Mouse (Mus musculus) limb, embryonic 11.5 days (tissue): ENCODE results near the gene Shc4. TPM values are rescaled to one million over a fixed set of nuclear protein-coding genes. Genes with fewer than 3 reads are reported as not detected.

Experiments used
- ATAC-seq: fragments of 200-750 bp; cut with Nextera tagmentation; 2 replicates; pipeline ENCODE4 v1.8.0; 2017; ENCODE audit warnings: low read depth; ENCODE audit not compliant: insufficient number of reproducible peaks, low FRiP score, low TSS enrichment
- DNase-seq: peaks from one replicate; pipeline ENCODE4 v3.0.0-alpha.2; 2015; ENCODE audit warnings: low spot score
- H3K27ac ChIP-seq: fragments of 300-500 bp; sonication (generic); replicated peaks from 2 replicates; pipeline ENCODE4 v1.5.1; 2014; ENCODE audit warnings: low read depth, mild to moderate bottlenecking, low read length
- H3K27me3 ChIP-seq: fragments of 300-500 bp; sonication (generic); 2 replicates; pipeline ENCODE4 v1.6.1; 2014; ENCODE audit warnings: mild to moderate bottlenecking, low read length, mixed read lengths; ENCODE audit not compliant: control insufficient read depth, insufficient read depth
- H3K36me3 ChIP-seq: fragments of 300-500 bp; sonication (generic); 2 replicates; pipeline ENCODE4 v1.6.1; 2014; ENCODE audit warnings: mild to moderate bottlenecking, low read length, moderate library complexity, mixed read lengths; ENCODE audit not compliant: control insufficient read depth, insufficient read depth
- H3K4me1 ChIP-seq: fragments of 300-500 bp; sonication (generic); 2 replicates; pipeline ENCODE4 v1.6.1; 2014; ENCODE audit warnings: low read length, mixed read lengths; ENCODE audit not compliant: control insufficient read depth, insufficient read depth
- H3K4me2 ChIP-seq: fragments of 300-500 bp; sonication (generic); 2 replicates; pipeline ENCODE4 v1.6.1; 2014; ENCODE audit warnings: low read depth, mild to moderate bottlenecking, moderate library complexity; ENCODE audit not compliant: severe bottlenecking
- H3K4me3 ChIP-seq: fragments of 300-500 bp; sonication (generic); 2 replicates; pipeline ENCODE4 v1.5.1; 2014; ENCODE audit warnings: low read depth, low read length
- H3K9ac ChIP-seq: fragments of 300-500 bp; sonication (generic); 2 replicates; pipeline ENCODE4 v1.6.1; 2014; ENCODE audit warnings: mild to moderate bottlenecking, low read length
- H3K9me3 ChIP-seq: fragments of 300-500 bp; sonication (generic); 2 replicates; pipeline ENCODE4 v1.6.1; 2016; ENCODE audit warnings: low read length; ENCODE audit not compliant: control insufficient read depth
- WGBS: fragments of 180-500 bp; shearing (Covaris S2); extraction: QIAGEN DNeasy Blood & Tissue Kit; methylation state at CpG from one replicate; pipeline ENCODE4 v1.1.7; 2014; 5-methylcytosine and 5-hydroxymethylcytosine counted together
- polyA plus RNA-seq: library from polyadenylated mRNA; unstranded; fragments of >200 nt; fragmentation: Nextera tagmentation; extraction: Ambion mirVana; gene quantifications from 2 replicates; pipeline ENCODE4 v1.2.1, GENCODE M21; 2014

The Shc4 gene
- polyA plus RNA-seq, 1 experiment from 2014 or later, result 1.2 TPM

GRCm38 (mm10) chr2:125661156-125661555, 62.8 kb downstream of the Shc4 start:
- H3K9me3 ChIP-seq, result no peaks in the 10 kb centered on the region
- 38% methylated on average over 4 of the region's 4 CpGs for WGBS
- H3K4me3 ChIP-seq, result peak overlapping the region; percentile 23; the same call in 1 of the 2 replicates
- H3K4me2 ChIP-seq, result peak overlapping the region; percentile 41
- ATAC-seq (peak; percentile 10; the same call in 1 of the 2 replicates), DNase-seq (peak; percentile 24)
- H3K4me1 ChIP-seq, result 0 out of 2 replicates have a peak, but pooled peaks cover 3% of the 10 kb centered on the region
- H3K9ac ChIP-seq, result peak overlapping the region; percentile 57; the same call in 1 of the 2 replicates
- no peak overlapping the region for H3K27ac ChIP-seq
- no peaks in the 10 kb centered on the region for H3K36me3 ChIP-seq
- no peaks in the 10 kb centered on the region for H3K27me3 ChIP-seq

- H3K9me3 ChIP-seq, result no peaks in the 10 kb centered on the region
- H3K36me3 ChIP-seq, result no peaks in the 10 kb centered on the region
- ATAC-seq, result peak; percentile 71
- no peaks in the 10 kb centered on the region for H3K27me3 ChIP-seq
- WGBS, result 28% methylated on average over 20 of the region's 20 CpGs
- peak; percentile 59 for DNase-seq
- 0 out of 2 replicates have a peak, but pooled peaks cover 3% of the 10 kb centered on the region for H3K4me1 ChIP-seq
- peak overlapping the region; percentile 23; the same call in 1 of the 2 replicates for H3K4me3 ChIP-seq
- H3K4me2 ChIP-seq, result peak overlapping the region; percentile 41
- no peak overlapping the region for H3K27ac ChIP-seq
- H3K9ac ChIP-seq, result peak overlapping the region; percentile 57
Measured at GRCm38 (mm10) chr2:125660537-125661130, 63.3 kb downstream of the Shc4 start.

DNA sequence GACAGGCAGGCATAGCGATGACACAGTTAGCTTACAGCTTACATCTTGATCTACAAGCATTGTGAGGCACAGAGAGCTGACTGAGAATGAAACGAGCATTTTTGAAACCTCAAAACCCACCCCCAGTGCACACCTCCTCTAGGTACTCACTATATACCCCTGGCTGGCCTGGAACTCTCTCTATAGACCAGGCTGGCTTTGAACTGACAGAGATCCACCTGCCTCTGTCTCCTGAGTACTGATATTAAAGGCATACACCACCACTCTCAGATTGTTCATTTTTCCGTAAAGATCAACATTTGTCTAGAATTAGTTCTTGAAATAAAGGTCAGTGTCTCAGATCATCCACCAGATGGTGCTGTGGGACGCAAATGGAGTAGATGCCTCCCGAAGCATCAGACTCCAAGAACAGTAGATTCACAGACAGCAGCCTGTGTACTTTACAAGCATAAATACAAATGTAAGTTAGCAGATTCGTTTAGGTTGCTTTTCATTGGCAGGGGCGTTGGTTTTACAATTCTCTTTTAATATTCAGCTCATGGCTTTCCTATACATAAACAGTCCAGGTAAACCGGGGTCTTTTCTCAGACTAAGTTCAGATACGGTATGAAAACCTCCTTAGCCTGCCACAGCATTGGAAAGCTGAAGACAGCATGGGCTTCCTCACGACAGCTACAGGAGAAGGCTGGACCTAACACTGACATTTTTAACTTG, 64.0 kb downstream of the Shc4 start:
- no peaks in the 10 kb centered on the region for H3K27me3 ChIP-seq
- H3K9ac ChIP-seq, result peak overlapping the region; percentile 57
- H3K27ac ChIP-seq, result no peak overlapping the region
- no peaks in the 10 kb centered on the region for H3K36me3 ChIP-seq
- no peak overlapping the region for H3K4me3 ChIP-seq
- peak; percentile 82 for DNase-seq
- H3K4me1 ChIP-seq, result 0 out of 2 replicates have a peak, but pooled peaks cover 3% of the 10 kb centered on the region
- H3K4me2 ChIP-seq, result peak overlapping the region; percentile 41
- ATAC-seq, result peak; percentile 56; the same call in 1 of the 2 replicates
- WGBS, result 18% methylated on average over 10 of the region's 10 CpGs
- H3K9me3 ChIP-seq, result no peaks in the 10 kb centered on the region

- no peaks in the 10 kb centered on the region for H3K27me3 ChIP-seq
- H3K36me3 ChIP-seq, result no peaks in the 10 kb centered on the region
- no peak for ATAC-seq
- DNase-seq, result no peak
- H3K27ac ChIP-seq, result no peak overlapping the region
- no peaks in the 10 kb centered on the region for H3K9me3 ChIP-seq
- H3K4me3 ChIP-seq, result no peak overlapping the region
- no peak overlapping the region for H3K9ac ChIP-seq
- H3K4me2 ChIP-seq, result no peak overlapping the region
- no peaks in the 10 kb centered on the region for H3K4me1 ChIP-seq
- WGBS, result 93% methylated on average over 9 of the region's 9 CpGs
Measured at GRCm38 (mm10) chr2:125655391-125655790, 68.6 kb downstream of the Shc4 start.

- WGBS, result 92% methylated on average over 2 of the region's 2 CpGs
- Histone ChIP-seq H3K9ac (no peak overlapping the region), H3K36me3 (no peaks in the 10 kb centered on the region), H3K4me2 (no peak overlapping the region), H3K27ac (no peak overlapping the region), H3K9me3 (no peaks in the 10 kb centered on the region), H3K4me3 (no peak overlapping the region), H3K27me3 (no peaks in the 10 kb centered on the region), H3K4me1 (no peaks in the 10 kb centered on the region)
- no peak for ATAC-seq
- no peak for DNase-seq
Measured at GRCm38 (mm10) chr2:125653286-125653685, 70.7 kb downstream of the Shc4 start.

- no peak overlapping the region for H3K4me2 ChIP-seq
- H3K27ac ChIP-seq, result no peak overlapping the region
Measured at GRCm38 (mm10) chr2:125651563-125651962, 72.4 kb downstream of the Shc4 start.

GRCm38 (mm10) chr2:125650742-125651352, 73.1 kb downstream of the Shc4 start:
- H3K36me3 ChIP-seq, result no peaks in the 10 kb centered on the region
- no peak for DNase-seq

More at GRCm38 (mm10) chr2:125651563-125651962, 72.4 kb downstream of the Shc4 start:
- DNase-seq (no peak), ATAC-seq (no peak)
- H3K4me3 ChIP-seq, result no peak overlapping the region
- WGBS, result 92% methylated on average over 8 of the region's 8 CpGs
- H3K4me1 ChIP-seq, result no peaks in the 10 kb centered on the region
- no peaks in the 10 kb centered on the region for H3K27me3 ChIP-seq
- H3K9me3 ChIP-seq, result no peaks in the 10 kb centered on the region
- no peak overlapping the region for H3K9ac ChIP-seq
- H3K36me3 ChIP-seq, result no peaks in the 10 kb centered on the region

DNA sequence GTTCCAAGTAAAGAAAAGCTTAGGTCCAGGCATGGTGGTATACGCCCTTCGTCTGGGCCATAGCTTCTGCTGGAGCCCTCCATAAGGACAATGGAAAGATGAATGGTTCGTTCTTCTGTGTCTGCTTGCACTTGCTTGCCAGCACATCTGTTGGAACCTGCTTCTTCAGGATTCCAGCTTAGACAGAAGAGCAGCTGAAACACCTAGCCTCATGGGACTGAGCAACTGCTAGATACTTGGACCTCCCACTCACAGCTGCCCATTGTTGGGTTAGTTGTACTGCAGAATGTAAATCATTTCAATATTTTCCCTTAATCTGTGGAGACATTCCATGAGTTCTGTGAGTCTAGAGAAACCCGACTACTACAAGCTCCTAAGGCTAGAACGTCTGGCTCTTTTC, 73.9 kb downstream of the Shc4 start:
- no peak overlapping the region for H3K9ac ChIP-seq
- WGBS, result 90% methylated on average over 5 of the region's 5 CpGs
- no peak for DNase-seq

More at GRCm38 (mm10) chr2:125650742-125651352, 73.1 kb downstream of the Shc4 start:
- Histone ChIP-seq H3K9me3 (no peaks in the 10 kb centered on the region), H3K27me3 (no peaks in the 10 kb centered on the region), H3K27ac (no peak overlapping the region), H3K9ac (no peak overlapping the region), H3K4me2 (no peak overlapping the region), H3K4me3 (no peak overlapping the region), H3K4me1 (no peaks in the 10 kb centered on the region)
- 90% methylated on average over 14 of the region's 14 CpGs for WGBS
- ATAC-seq, result no peak

More for the DNA sequence above, 73.9 kb downstream of the Shc4 start:
- ATAC-seq, result no peak
- Histone ChIP-seq H3K27ac (no peak overlapping the region), H3K4me3 (no peak overlapping the region), H3K4me2 (no peak overlapping the region), H3K4me1 (no peaks in the 10 kb centered on the region), H3K9me3 (no peaks in the 10 kb centered on the region), H3K36me3 (no peaks in the 10 kb centered on the region), H3K27me3 (no peaks in the 10 kb centered on the region)
